Mouse (Mus musculus): Measurements from ENCODE around the gene B4galnt3.

The B4galnt3 gene

GRCm38 (mm10) chr6:120219281-120219680 is 75.1 kb downstream of the B4galnt3 start:
- DNase-seq (ENCODE audit: low spot score) = no peak

GRCm38 (mm10) chr6:120216702-120217101 is 77.7 kb downstream of the B4galnt3 start:
- no peak for DNase-seq (ENCODE audit: low spot score)

GRCm38 (mm10) chr6:120211536-120211935 is 82.8 kb downstream of the B4galnt3 start:
- no peak for DNase-seq (ENCODE audit: low spot score)

- DNase-seq (ENCODE audit: low spot score) = no peak
These were observed 87.8 kb downstream of the B4galnt3 start for GRCm38 (mm10) chr6:120206586-120206985.

- DNase-seq (ENCODE audit: low spot score) = no peak
These were observed 92.0 kb downstream of the B4galnt3 start for GRCm38 (mm10) chr6:120202406-120202805.

- no peak for DNase-seq (ENCODE audit: low spot score)
These were observed 92.4 kb downstream of the B4galnt3 start for GRCm38 (mm10) chr6:120201956-120202355.

GRCm38 (mm10) chr6:120199638-120200394 is 94.5 kb downstream of the B4galnt3 start:
- no peak for DNase-seq (ENCODE audit: low spot score)

- peak; percentile 39 for DNase-seq (ENCODE audit: low spot score)
These were observed 96.4 kb downstream of the B4galnt3 start for GRCm38 (mm10) chr6:120197964-120198363.

GRCm38 (mm10) chr6:120196837-120197236 is 97.5 kb downstream of the B4galnt3 start:
- DNase-seq (ENCODE audit: low spot score) = no peak

GRCm38 (mm10) chr6:120194963-120195362 is 99.4 kb downstream of the B4galnt3 start:
- no peak for DNase-seq (ENCODE audit: low spot score)

GRCm38 (mm10) chr6:120194305-120194704 is 100.1 kb downstream of the B4galnt3 start:
- DNase-seq (ENCODE audit: low spot score) = no peak

- DNase-seq (ENCODE audit: low spot score) = no peak
These were observed 100.6 kb downstream of the B4galnt3 start for GRCm38 (mm10) chr6:120193793-120194192.

GRCm38 (mm10) chr6:120193174-120193573 is 101.2 kb downstream of the B4galnt3 start:
- peak; percentile 71 for DNase-seq (ENCODE audit: low spot score)

GRCm38 (mm10) chr6:120192211-120192870 is 102.0 kb downstream of the B4galnt3 start:
- DNase-seq (ENCODE audit: low spot score) = peak; percentile 27

GRCm38 (mm10) chr6:120191396-120192170 is 102.8 kb downstream of the B4galnt3 start:
- no peak for DNase-seq (ENCODE audit: low spot score)

GRCm38 (mm10) chr6:120190912-120191311 is 103.4 kb downstream of the B4galnt3 start:
- no peak for DNase-seq (ENCODE audit: low spot score)

GRCm38 (mm10) chr6:120190365-120190764 is 104.0 kb downstream of the B4galnt3 start:
- no peak for DNase-seq (ENCODE audit: low spot score)

GRCm38 (mm10) chr6:120189287-120189686 is 105.1 kb downstream of the B4galnt3 start:
- DNase-seq (ENCODE audit: low spot score) = no peak

- DNase-seq (ENCODE audit: low spot score) = no peak
These were observed 105.8 kb downstream of the B4galnt3 start for GRCm38 (mm10) chr6:120188376-120189235.

- DNase-seq (ENCODE audit: low spot score) = no peak
These were observed 106.7 kb downstream of the B4galnt3 start for GRCm38 (mm10) chr6:120187587-120188176.

GRCm38 (mm10) chr6:120186594-120186993 is 107.8 kb downstream of the B4galnt3 start:
- DNase-seq (ENCODE audit: low spot score) = no peak
